Mouse (Mus musculus): ENCODE measurements around the gene Stx8.
A peak's percentile ranks its signal among the peaks of the same experiment; 100 is the strongest.

The Stx8 gene

GRCm38 (mm10) chr11:68089885-68090592 lies 124.0 kb downstream of the Stx8 start:
- DNase-seq: no peak

- DNase-seq: no peak
Measured at GRCm38 (mm10) chr11:68091975-68092759, 126.2 kb downstream of the Stx8 start.

DNA sequence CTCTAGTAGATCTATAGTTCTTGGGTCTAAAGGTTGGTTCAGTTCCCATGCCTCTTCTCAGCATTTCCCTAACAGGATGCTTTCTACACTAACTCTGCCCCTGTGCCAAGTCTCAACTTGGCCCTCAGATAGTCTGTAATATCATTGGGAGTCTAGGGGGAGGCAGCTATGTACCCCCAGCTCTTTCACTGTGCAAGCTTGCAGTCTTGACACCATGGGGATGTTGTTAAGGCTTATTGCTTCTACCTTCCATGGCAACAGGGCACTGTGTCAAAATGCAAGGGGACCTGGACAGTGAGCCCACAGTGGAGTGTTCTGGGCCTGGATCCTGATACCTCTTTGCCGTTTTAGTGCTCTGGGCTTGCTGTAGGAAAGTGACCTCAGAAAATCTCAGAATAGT lies 135.6 kb downstream of the Stx8 start:
- no peak for DNase-seq

DNA sequence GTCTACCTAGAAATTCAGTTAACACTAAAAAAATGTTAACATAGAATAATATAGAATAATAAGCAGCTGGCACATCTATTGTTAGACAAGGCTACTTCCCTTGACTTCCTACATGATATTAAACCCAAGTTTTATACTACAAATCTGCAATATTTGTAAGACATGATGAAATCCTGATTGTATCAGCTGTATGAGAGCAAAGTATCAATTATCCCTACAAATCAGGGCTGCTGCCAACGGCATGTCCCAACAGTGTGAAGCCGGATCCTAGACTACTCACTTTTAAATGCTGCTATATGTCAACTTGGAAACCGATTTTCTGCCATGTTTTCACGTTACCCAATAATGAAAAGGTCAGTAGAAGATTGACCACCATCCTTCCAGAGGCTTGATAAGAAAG lies 137.5 kb downstream of the Stx8 start:
- no peak for DNase-seq

- no peak for DNase-seq
Measured at GRCm38 (mm10) chr11:68106053-68106452, 140.1 kb downstream of the Stx8 start.

DNA sequence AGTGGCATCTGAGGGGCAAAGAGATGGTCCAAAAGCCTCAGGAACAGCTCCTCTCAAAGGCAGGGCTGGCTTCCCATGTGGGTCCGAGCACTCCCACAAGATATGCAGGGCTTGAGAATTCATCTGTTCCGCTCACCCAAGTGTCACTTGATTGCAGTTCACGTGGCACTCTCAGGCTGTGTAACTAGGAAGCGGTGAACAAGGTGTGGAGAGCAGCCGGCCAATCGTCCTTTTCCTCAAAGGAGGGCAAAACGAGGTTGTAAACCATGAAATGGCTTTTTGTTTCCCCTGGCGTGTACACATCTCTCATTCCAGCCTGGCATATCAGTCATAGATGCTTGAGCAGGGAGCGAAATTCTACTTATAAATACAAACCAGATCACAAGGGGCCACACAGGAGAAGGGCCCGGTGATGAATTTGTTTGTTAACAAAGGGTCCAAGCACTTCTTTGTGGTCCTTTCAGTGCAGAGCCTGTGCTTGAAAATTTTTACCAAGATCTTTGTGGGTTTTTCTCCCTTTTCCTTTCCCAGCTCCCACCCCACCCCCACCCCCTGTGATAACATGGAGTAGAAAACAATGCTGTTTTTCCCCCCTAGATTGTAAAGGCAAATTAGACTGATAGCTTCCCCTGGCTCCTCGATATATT lies 147.6 kb downstream of the Stx8 start:
- no peak for DNase-seq

DNA sequence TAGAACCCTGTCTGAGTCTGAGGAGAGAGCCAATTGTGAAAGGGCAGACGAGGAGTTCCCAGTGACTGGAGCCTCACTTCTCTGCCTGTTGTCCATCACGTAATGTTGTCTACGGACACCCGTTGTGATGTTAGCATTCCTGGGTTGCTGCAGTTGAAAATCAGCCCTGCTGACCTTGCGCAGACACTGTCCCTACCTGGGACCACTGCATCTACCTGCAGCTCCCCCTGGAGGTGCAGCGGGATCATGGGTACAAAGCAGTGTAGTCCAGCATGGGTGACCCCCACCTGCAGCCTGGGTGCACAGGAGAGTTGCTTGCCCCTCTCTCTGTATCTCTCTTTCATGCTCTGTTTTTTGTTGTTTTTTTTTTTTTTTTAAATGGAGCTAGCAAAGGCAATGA lies 148.2 kb downstream of the Stx8 start:
- peak in 1 of 2 experiments; percentile 23 for DNase-seq

GRCm38 (mm10) chr11:68116157-68116556 lies 150.2 kb downstream of the Stx8 start:
- no peak for DNase-seq

DNA sequence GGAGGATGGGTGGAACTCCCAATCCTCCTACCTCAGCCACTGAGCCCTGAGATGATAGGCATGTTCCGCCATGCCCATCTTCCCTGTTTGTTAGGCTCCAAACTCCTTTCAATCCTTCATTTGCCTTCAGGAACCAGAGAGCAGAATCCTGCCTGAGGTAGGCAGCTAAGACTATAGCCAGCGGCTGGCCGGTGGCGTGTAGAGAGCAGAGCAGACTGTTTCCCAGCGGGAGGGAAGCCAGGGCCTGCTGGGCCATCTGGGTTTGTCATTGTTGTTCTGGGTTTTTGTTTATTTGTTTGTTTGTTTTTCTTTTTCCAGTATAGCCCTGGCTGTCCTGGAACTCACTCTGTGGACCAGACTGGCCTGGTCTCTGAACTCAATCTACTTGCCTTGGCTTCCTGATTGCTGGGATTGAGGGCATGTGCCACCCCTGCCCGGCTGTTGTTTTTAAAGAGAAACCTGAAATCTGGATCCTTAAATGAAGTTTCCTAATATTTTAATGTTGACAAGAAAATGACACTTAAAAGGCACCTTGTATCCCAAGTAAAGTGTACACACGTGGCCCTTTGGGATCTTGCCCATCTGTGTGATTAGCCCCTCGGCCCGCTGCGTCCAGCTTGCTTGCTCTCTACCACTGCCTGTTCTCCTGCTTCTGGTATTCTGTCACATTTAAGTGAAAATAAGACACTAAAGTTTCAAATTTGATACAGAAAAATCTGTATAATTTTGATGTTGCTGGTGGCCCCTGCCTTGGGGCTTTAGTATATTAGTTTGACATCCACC lies 152.1 kb downstream of the Stx8 start:
- no peak for DNase-seq

DNA sequence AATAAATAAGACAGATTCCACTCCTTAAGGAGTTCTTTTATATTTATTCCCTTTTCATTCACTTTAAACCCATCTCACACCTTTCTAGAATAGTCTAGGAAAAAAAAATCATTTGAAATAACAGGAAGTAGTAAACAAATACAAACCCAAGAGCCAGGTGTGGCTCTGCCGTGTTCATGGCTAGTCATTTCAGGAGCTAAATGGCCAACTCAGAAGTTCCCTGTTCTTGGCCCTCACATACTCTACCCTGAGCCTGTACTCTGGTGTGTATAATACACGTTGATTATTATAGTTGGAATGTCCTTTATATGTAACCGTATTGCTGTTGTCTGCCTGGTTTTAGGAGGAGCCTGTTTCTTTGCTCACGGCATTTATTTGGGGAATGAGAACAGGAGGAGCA lies 152.7 kb downstream of the Stx8 start:
- no peak for DNase-seq

- DNase-seq: no peak
Measured at GRCm38 (mm10) chr11:68119136-68119535, 153.1 kb downstream of the Stx8 start.

DNA sequence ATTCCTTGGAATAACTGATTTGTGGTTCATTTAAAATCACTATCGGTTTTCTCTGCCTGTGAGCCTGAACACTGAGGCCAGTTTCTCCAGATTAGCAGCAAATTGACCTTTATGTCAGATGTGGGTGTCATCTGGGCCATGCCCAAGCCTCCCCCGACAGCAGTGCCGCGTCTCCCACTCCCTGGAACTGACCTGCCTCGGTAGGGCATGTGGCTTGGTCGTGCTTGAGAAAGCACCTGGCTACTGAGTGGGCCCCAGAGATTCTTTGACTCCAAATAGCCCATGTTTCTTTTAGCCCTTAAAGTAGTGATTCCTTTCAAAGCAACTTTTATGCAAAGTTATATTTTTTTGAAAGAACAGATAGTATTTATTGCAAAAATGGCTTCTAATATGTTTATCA lies 155.3 kb downstream of the Stx8 start:
- no peak for DNase-seq

- no peak for DNase-seq
Measured at GRCm38 (mm10) chr11:68121660-68122059, 155.7 kb downstream of the Stx8 start.

DNA sequence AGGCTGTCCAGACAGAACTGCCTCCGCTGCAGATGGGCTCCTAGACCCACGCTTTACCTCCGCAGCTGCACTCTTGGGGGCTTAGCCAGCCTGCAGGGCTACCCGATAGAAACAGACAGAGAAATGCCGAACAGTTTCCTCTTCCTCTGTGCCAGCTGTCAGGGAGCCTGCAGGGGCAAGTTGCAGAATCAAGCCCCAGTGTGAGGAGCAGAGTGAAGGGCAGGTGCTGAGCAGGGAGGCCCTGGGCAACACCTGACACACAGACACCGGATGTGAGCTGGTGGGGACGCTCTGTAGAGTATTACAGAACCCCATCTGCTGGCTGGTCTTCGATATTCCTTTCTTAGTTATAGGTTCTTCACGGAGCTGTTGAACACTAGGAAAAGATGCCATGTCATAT lies 160.1 kb downstream of the Stx8 start:
- DNase-seq: peak; percentile 76 to 90

- no peak for DNase-seq
Measured at GRCm38 (mm10) chr11:68134494-68134893, 168.5 kb downstream of the Stx8 start.

DNA sequence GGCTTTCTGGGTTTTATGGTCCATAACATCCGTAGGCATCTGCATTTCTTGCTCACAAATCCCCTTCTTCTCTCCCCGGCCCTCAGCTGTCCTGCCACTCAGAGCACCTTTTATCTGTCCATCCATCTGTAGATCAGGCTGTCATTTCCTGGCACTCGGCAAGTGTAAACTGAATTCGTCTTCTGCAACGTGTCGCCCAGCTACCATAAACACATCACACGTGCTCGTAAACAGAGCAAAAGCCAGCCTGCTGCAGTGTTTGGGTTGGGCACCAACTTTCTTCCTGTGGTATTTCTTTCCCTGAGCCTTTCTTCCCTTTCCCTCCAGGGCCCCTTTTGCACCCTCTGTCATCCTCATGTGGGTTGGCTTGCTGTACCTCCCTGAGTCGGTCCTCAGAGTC lies 169.4 kb downstream of the Stx8 start:
- DNase-seq: peak in 1 of 2 experiments; percentile 23

DNA sequence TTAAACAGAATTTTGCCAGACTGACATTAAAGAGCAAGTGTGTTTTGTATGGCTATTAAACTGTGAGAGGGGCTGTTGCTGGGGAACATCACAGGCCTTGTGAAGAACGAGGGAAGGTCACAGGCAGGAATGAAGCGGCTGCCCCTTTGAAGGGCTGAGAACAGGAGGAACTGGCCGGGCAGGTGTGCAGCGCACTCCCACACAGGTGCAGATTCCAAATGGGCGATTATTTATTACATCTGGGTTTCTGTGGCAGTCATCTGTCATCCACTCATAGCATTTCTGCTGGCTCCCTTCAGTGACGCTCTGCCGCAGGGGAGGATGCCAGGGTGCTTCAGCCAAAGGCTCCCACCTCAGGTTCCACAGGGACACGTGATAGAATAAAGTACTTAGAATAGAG lies 170.7 kb downstream of the Stx8 start:
- DNase-seq: no peak

GRCm38 (mm10) chr11:68142296-68142695 lies 176.3 kb downstream of the Stx8 start:
- no peak for DNase-seq

GRCm38 (mm10) chr11:68144235-68145065 lies 178.5 kb downstream of the Stx8 start:
- no peak for DNase-seq

DNA sequence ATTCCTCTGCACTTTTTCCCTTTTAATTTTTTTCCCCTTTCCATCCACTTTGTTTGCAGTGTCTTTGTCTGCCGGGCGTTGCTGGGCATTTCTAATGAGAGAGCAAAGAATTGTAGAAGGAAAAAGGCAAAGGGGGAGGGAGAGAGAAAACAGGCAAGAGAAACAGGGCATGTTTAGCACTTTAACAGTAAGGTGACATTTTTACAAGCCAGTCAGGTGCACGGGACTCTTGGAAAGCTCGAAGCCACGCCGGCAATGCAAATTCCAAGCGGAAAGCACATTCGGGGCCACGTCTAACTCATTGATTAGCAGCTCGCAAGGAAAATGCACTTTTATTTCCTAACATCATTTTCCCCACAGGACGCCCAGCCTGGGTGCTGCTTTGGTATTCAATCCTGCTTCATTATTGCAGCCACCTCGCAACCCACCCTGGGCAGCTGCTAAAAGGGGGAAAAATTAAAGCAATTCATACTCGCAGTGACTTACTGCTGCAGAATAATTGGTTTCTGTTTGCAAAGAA lies 179.1 kb downstream of the Stx8 start:
- no peak for DNase-seq

- DNase-seq: no peak
Measured at GRCm38 (mm10) chr11:68145586-68146455, 179.8 kb downstream of the Stx8 start.
